Mouse (Mus musculus) midbrain, postnatal 0 days (tissue): ENCODE data around the gene Astn1. TPM values are rescaled to one million over a fixed set of nuclear protein-coding genes. Genes with fewer than 3 reads are reported as not detected.

Experiments
- ATAC-seq: fragments of 200-750 bp; cut with Nextera tagmentation; 2 replicates; pipeline ENCODE4 v1.8.0; 2017; ENCODE audit warnings: moderate number of reproducible peaks, mild to moderate bottlenecking, moderate TSS enrichment, moderate library complexity; ENCODE audit not compliant: low FRiP score
- DNase-seq: peaks from one replicate; pipeline ENCODE4 v3.0.0-alpha.2; 2015; ENCODE audit warnings: low spot score
- H3K27ac ChIP-seq: fragments of 300-500 bp; sonication (generic); 2 replicates; pipeline ENCODE4 v1.5.1; 2014; ENCODE audit warnings: low read depth, mild to moderate bottlenecking, low read length, mixed read lengths
- H3K27me3 ChIP-seq: fragments of 300-500 bp; sonication (generic); 2 replicates; pipeline ENCODE4 v1.6.1; 2014; ENCODE audit warnings: low read length, control low read depth, mixed read lengths; ENCODE audit not compliant: insufficient read depth
- H3K36me3 ChIP-seq: fragments of 300-500 bp; sonication (generic); 2 replicates; pipeline ENCODE4 v1.6.1; 2014; ENCODE audit warnings: low read length, control low read depth, mixed read lengths; ENCODE audit not compliant: insufficient read depth
- H3K4me1 ChIP-seq: fragments of 300-500 bp; sonication (generic); 2 replicates; pipeline ENCODE4 v1.6.1; 2014; ENCODE audit warnings: mild to moderate bottlenecking, control low read depth, antibody characterized with exemption, low read length, mixed read lengths; ENCODE audit not compliant: insufficient read depth
- H3K4me2 ChIP-seq: fragments of 300-500 bp; sonication (generic); 2 replicates; pipeline ENCODE4 v1.6.1; 2014; ENCODE audit warnings: low read depth, mild to moderate bottlenecking, low read length, mixed read lengths; ENCODE audit not compliant: poor library complexity, severe bottlenecking
- H3K4me3 ChIP-seq: fragments of 300-500 bp; sonication (generic); 2 replicates; pipeline ENCODE4 v1.5.1; 2014; ENCODE audit warnings: low read depth, mild to moderate bottlenecking, low read length, moderate library complexity
- H3K9ac ChIP-seq: fragments of 300-500 bp; sonication (generic); replicated peaks from 2 replicates; pipeline ENCODE4 v1.6.1; 2014; ENCODE audit warnings: mild to moderate bottlenecking, low read length, moderate library complexity, mixed read lengths; ENCODE audit not compliant: poor library complexity, severe bottlenecking
- H3K9me3 ChIP-seq: fragments of 300-500 bp; sonication (generic); 2 replicates; pipeline ENCODE4 v1.6.1; 2016; ENCODE audit warnings: low read length, control low read depth
- CTCF ChIP-seq: IDR thresholded peaks from 2 replicates; pipeline ENCODE4 v1.5.1; 2016; ENCODE audit warnings: antibody characterized with exemption, mild to moderate bottlenecking
- WGBS: fragments of 180-500 bp; shearing (Covaris S2); extraction: QIAGEN DNeasy Blood & Tissue Kit; methylation state at CpG from one replicate; pipeline ENCODE4 v1.1.7; 2014; 5-methylcytosine and 5-hydroxymethylcytosine counted together
- polyA plus RNA-seq: library from polyadenylated mRNA; unstranded; fragments of >200 nt; fragmentation: Nextera tagmentation; extraction: Ambion mirVana; gene quantifications from 2 replicates; pipeline ENCODE4 v1.2.1, GENCODE M21; 2015
- total RNA-seq: library from RNA; depleted of rRNA; stranded (reverse); fragments of >200 nt; gene quantifications from 2 replicates; pipeline ENCODE4 v1.2.3, GENCODE M21; 2014

The Astn1 gene
- total and polyA plus RNA-seq, 2 experiments from 2014 or later = 36.7 to 157 TPM

DNA sequence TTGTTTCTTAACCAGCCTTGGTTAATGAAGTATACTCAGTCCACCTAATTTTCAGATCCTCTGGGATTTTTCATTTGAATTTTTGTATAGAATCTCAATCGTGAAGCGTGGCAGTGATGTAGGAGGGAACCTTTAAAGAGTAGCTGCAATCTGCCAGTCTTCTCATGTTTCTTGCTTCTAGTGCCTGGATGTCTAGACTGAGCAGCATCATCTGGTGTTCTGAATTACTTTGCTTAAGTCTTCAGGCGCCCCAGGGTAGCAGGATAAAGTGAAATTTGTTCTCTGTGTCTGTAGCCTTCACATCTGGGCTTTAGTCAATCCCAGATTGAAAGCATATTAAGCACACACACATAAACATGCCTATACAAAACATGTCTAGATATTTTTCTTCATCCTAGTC lies 21.1 kb downstream of the Astn1 start:
- Histone ChIP-seq H3K27ac (no peak overlapping the region), H3K4me2 (no peak overlapping the region), H3K27me3 (no peaks in the 10 kb centered on the region), H3K9me3 (no peaks in the 10 kb centered on the region), H3K9ac (no peak overlapping the region), H3K4me3 (no peak overlapping the region), H3K4me1 (no peaks in the 10 kb centered on the region), H3K36me3 (peaks cover 12% of the 10 kb centered on the region; the same call in 1 of the 2 replicates)
- no peak for DNase-seq
- no peak for ATAC-seq
- 86% methylated on average over 3 of the region's 3 CpGs for WGBS
- no peak for TF ChIP-seq CTCF

DNA sequence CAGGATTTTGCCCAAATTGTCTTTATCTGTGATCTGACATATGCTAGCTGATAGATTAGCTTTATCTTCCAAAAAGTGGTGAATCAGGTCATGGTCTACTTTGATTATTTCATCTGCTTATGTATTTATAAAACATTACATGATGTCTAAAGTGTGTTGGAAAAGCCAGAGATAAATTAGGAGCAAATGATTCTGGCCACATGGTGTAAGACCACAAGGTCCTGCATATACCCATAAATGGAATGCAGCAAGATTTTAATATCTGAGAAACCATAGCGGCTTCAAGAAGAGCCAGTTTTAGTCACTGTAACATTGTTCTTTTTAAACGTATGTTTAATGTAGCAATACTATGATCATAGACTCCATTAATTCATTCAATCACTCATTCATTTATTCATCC lies 23.2 kb downstream of the Astn1 start:
- H3K27ac ChIP-seq = no peak overlapping the region
- 98% methylated on average over 2 of the region's 2 CpGs for WGBS
- ATAC-seq = no peak

DNA sequence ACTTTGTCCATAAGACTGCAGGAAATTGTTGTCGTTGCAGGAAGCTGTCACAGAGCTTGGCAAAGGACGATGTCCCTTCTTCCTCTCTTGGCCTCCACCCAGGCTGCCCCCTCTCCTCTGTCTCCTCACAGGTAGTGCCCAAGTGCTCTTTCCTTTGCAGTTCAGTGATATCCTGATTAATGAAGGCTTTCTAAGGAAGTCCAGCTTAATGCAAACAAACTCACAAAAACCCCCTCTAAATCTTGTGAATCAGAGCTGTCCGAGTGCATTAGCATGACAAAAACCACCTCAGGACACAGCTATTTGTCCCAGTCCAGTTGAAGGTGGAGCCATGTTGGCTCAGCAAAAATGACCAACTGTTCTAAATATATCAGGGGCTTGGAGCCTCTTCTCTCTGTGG lies 24.7 kb downstream of the Astn1 start:
- Histone ChIP-seq H3K4me2 (no peak overlapping the region), H3K4me3 (no peak overlapping the region), H3K9me3 (no peaks in the 10 kb centered on the region), H3K27me3 (no peaks in the 10 kb centered on the region), H3K36me3 (peaks cover 12% of the 10 kb centered on the region; the same call in 1 of the 2 replicates), H3K4me1 (0 out of 2 replicates have a peak, but pooled peaks cover 2% of the 10 kb centered on the region), H3K9ac (no peak overlapping the region), H3K27ac (0 out of 2 replicates have a peak overlapping the region, but pooled peaks have one; percentile 6)
- DNase-seq = no peak
- whole genome bisulfite sequencing = 23% methylated on average over 3 of the region's 3 CpGs
- no peak for ATAC-seq
- no peak for TF ChIP-seq CTCF

More for the DNA sequence above, 23.2 kb downstream of the Astn1 start:
- Histone ChIP-seq H3K27me3 (no peaks in the 10 kb centered on the region), H3K4me3 (no peak overlapping the region), H3K4me2 (no peak overlapping the region), H3K36me3 (peaks cover 12% of the 10 kb centered on the region; the same call in 1 of the 2 replicates), H3K4me1 (0 out of 2 replicates have a peak, but pooled peaks cover 2% of the 10 kb centered on the region), H3K9me3 (no peaks in the 10 kb centered on the region), H3K9ac (no peak overlapping the region)
- TF ChIP-seq CTCF = no peak
- DNase-seq = no peak

DNA sequence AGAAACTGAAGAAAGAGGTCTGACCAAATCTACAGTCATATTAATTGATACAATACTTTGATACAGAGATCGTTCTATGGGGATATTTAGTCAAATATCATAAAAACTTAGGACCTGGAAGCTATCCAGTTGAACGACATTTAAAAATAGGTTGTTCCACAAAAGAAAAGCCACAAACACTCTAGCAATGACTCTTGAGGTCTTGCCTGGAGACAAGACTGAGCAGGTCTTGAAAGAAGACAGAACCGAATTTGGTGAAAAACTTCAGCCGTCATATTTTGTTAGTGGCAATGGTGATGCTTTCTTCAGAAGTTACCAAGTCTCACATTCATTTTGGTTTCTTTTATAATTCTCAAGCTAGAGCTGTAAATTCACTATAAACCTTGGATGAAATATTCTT lies 26.9 kb downstream of the Astn1 start:
- DNase-seq (no peak), ATAC-seq (no peak)
- H3K9ac ChIP-seq = no peak overlapping the region
- H3K36me3 ChIP-seq = peaks cover 12% of the 10 kb centered on the region; the same call in 1 of the 2 replicates
- 0 out of 2 replicates have a peak, but pooled peaks cover 2% of the 10 kb centered on the region for H3K4me1 ChIP-seq
- H3K27me3 ChIP-seq = no peaks in the 10 kb centered on the region
- H3K4me3 ChIP-seq = no peak overlapping the region
- no peak overlapping the region for H3K4me2 ChIP-seq
- no peak overlapping the region for H3K27ac ChIP-seq
- no peak for TF ChIP-seq CTCF
- H3K9me3 ChIP-seq = no peaks in the 10 kb centered on the region
- WGBS = 96% methylated on average over 4 of the region's 4 CpGs

DNA sequence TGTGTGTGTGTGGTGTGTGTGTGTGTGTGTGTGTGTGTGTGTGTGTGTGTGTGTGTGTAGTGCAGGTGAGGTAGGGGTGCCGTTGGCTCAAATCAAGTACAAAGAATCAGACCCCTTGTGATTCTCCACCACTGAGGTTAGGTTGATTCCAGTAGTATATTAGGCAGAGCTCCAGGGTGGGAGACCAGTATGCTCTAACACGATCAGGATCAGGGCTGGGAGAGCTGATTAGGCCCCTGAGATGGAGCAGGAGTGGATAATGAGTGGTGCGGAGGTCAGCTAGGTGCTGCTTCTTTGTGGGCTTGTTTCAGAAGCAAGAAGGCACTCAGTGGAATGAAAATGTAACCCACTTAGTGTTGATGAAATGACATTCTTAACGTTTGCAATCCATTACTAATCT lies 28.6 kb downstream of the Astn1 start:
- H3K36me3 ChIP-seq = 0 out of 2 replicates have a peak, but pooled peaks cover 7% of the 10 kb centered on the region
- H3K4me3 ChIP-seq = no peak overlapping the region
- 0 out of 2 replicates have a peak, but pooled peaks cover 2% of the 10 kb centered on the region for H3K4me1 ChIP-seq
- no peak overlapping the region for H3K4me2 ChIP-seq
- no peak overlapping the region for H3K27ac ChIP-seq
- DNase-seq = no peak
- no peaks in the 10 kb centered on the region for H3K27me3 ChIP-seq
- ATAC-seq = no peak
- WGBS = 40% methylated on average over 4 of the region's 4 CpGs
- no peak overlapping the region for H3K9ac ChIP-seq
- no peaks in the 10 kb centered on the region for H3K9me3 ChIP-seq
- no peak for TF ChIP-seq CTCF

DNA sequence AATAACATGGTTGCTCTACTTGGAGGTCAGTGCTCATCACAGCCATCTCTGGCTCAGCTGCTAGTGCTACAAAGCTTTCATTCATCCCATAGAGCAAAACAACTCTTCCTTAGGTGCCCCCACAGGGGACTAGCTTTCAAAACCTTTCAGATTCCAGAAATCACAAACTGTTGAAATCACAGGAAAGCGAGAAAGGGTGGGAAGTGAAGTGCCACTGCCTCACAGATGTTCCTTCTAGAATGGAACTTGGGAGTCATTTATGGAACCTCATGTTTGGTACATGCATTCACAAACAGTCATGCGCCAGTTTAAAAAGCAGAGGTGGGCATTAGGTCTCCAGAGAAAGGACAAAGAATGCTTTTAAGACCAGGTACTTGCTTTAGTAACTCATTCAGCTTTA lies 35.0 kb downstream of the Astn1 start:
- no peak for DNase-seq
- Histone ChIP-seq H3K4me3 (no peak overlapping the region), H3K9ac (no peak overlapping the region), H3K27me3 (no peaks in the 10 kb centered on the region), H3K27ac (no peak overlapping the region), H3K36me3 (no peaks in the 10 kb centered on the region), H3K4me1 (no peaks in the 10 kb centered on the region), H3K4me2 (no peak overlapping the region), H3K9me3 (no peaks in the 10 kb centered on the region)
- WGBS = 88% methylated on average over 2 of the region's 2 CpGs
- no peak for ATAC-seq
- TF ChIP-seq CTCF = no peak
